Mouse (Mus musculus): ENCODE data around the gene Nudt9.

DNA sequence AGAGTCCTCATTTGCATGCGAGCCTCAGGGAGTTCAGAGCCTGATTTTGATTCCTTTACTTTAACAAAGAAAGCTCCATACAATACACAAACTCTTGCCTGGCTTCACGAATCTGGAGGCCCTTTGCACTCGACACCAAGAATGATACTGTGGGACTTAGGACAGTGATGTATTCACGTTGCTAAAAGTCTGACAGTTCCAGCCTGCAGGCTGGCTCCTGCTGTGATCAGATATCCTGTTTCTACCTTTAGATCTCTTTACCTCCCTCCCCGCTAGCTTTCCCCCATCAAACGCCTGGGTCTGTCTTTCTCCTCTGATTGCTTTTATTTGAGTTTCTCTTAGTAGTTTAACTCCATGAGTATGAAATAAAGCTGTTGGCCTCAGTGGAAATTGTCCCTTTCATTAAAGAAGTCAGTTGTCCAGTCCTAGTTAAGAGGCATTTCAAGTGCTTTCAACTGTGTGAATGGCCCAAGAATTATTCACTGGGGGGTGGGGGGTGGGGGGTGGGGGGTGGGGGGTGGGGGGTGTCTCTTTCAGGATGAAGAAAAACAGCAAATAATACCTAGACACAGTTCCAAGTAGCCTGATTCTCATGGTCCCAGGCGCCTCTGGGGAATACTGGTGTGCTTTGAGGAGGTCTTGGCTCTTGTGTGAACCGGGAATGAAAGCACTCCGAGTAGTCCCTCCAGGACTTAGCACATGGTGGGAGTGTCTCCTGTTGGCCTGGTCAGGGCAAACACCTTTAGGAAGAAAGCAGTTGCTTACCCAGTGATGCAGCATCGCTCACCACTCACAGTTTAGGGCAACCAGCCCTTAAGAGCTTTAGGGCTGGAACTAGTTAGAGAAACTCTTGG, 55.8 kb downstream of the Nudt9 start:
- no peak for TF ChIP-seq CTCF (IDR thresholded peaks at IDR 0.05)
- TF ChIP-seq EP300 (IDR thresholded peaks at IDR 0.05): no peak
